Mouse (Mus musculus) left cerebral cortex, adult 11 months (tissue): Measurements from ENCODE around the gene Ing1.

Source experiments
- DNase-seq: peaks from one replicate; pipeline ENCODE4 v3.0.0; 2022; ENCODE audit warnings: low spot score

Gene Ing1

GRCm38 (mm10) chr8:11592296-11592695 lies 36.9 kb downstream of the Ing1 start:
- no peak for DNase-seq

DNA sequence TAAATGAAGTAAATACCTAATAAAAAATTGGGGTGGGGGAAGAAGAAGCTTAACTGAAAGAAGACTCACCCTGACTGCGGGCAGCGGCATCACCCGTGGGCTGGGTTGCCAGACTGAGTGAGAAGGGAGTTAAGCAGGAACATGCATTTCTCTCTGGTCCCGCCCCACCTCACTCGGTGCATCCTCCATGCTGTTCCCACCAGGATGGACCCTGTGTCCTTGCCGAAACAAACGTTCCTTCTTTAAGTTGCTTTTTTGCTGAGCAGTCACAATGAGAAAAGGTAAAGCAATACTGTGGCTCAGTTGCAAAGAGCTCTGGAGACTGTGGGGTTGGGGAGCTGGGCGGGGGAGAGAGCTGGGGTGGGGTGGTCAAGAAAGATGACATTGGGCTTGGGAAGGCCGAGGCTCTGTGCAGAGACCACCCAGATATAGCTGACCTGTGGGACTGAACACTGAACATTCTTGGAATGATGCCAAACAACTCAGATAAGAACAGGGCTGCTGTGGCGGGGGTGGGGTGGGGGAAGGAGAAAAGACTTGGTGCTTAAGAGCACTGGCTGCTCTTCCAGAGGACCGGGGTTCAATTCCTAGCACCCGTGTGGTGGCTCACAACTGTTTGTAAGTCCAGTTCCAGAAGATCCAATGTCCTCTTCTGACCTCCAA lies 38.0 kb downstream of the Ing1 start:
- no peak for DNase-seq

DNA sequence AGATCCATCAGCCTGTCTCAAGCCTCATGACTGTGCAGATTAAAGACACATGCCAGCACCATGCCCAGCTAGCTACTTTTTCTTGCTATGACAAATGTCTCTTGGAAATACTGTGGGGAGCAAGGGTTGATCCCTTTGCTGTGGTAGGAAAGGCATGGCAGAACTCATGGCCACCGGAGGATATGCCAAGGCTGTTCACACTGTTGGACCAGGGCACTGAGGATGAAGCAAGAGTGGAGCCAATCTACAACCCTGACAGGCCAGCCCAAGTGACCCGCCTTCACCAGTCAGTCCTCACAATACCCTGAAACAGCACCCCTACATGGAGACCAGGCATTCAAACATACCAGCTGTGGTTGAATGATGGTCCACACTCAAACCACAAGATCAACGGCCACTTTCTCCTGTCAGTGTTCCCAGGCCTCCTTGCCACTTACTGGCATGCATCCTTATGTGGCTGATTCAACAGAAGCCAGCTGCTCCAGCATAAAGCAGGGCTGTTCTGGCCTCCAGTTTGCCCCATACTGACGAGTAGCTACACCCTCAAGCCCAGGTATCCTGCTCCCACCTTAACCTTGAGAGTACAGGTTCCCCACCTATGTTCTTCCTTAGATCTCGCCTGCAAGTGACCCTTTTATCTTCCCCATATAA lies 45.1 kb downstream of the Ing1 start:
- no peak for DNase-seq

DNA sequence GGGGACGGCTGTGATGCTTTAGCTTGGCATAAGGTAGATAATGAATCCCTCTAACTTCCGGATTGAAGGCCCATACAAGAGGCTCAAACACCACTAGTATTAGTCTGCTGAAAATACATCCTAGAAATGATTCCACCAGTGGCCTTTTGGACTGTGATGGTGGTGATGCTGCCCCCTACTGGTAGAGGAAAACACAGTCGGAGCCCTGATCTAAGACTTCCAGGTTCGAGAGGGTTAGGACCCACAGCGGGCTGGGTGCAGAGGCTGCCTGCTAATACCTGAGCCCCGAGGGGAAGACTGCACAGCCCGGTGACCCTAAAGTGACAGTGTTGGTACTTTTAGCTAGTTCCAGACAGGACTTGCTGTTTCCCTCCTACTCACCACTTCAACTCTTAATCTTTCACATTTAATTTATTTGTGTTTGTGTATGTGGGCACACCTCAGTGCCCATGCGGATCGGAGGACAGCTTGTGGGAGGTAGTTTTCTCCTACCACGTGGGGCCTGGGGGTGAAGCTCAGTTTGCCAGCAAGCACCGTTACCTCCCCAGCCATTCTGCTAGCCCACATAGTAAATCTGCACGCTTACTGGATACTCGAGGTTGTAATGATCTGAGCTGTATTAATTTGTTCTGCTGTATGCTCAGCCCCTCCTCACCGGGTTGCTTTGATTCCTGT lies 46.8 kb downstream of the Ing1 start:
- DNase-seq: peak; percentile 30

DNA sequence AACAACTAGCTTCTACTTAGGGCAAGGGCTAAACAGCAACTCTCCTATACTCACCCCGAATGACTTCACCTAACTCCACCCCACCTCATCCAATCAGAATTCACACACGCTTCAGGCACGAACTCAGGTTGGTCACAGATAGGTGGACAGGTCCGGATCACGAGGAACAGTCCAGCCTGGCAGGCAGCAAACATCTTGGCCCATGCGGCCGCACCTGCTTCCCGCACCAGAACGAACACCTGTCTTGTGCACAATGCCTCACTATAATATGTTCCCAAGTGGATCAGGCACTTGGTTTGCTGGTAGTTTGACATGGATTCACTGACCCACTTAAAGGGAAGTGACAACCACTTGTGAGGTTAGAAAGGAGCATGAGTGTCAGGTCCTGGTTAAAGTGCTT lies 53.5 kb downstream of the Ing1 start:
- DNase-seq: no peak
